Mouse (Mus musculus) large intestine, adult 2 months (tissue): ENCODE measurements around the gene Mettl5. TPM values are rescaled to one million over a fixed set of nuclear protein-coding genes. Genes with fewer than 3 reads are reported as not detected.

Experiments used
- polyA plus RNA-seq: library from polyadenylated mRNA; depleted of rRNA; stranded (reverse); fragments of >200 nt; gene quantifications from 2 replicates; pipeline ENCODE4 v1.2.3, GENCODE M21; 2012; rRNA removed

Mettl5 gene
- polyA plus RNA-seq, 1 experiment, result 4.0 TPM

Other genes starting within 250 kb of the Mettl5 start
- gene Bbs5, start 238.4 kb downstream of the Mettl5 start, polyA plus RNA-seq, result 0.81 and 1.3 TPM in 2 replicates
- gene Klhl41, start 215.5 kb downstream of the Mettl5 start, polyA plus RNA-seq, result 0.06 and 0.07 TPM in 2 replicates
- 4.2 and 4.7 TPM in 2 replicates for gene Fastkd1, start 172.1 kb downstream of the Mettl5 start, polyA plus RNA-seq
- gene Ppig, start 163.1 kb downstream of the Mettl5 start, polyA plus RNA-seq, result 2.4 and 2.9 TPM in 2 replicates
- not detected in 2 replicates for gene Ccdc173, start 96.0 kb downstream of the Mettl5 start, polyA plus RNA-seq
- 24.4 and 46.2 TPM in 2 replicates for gene Phospho2, start 96.0 kb downstream of the Mettl5 start, polyA plus RNA-seq
- 6.7 and 7.9 TPM in 2 replicates for gene Klhl23, start 63.7 kb downstream of the Mettl5 start, polyA plus RNA-seq
- 3.0 and 3.8 TPM in 2 replicates for gene Ssb, start 24.1 kb downstream of the Mettl5 start, polyA plus RNA-seq
- 8.1 and 15.4 TPM in 2 replicates for gene Ubr3, start 11.6 kb upstream of the Mettl5 start, polyA plus RNA-seq
- 0.06 and 0.07 TPM in 2 replicates for gene Myo3b, start 153.5 kb upstream of the Mettl5 start, polyA plus RNA-seq